Mouse (Mus musculus) embryonic facial prominence, embryonic 13.5 days (tissue): ENCODE data around the gene Sost. TPM values are rescaled to one million over a fixed set of nuclear protein-coding genes. Genes with fewer than 3 reads are reported as not detected.

Experiments used
- ATAC-seq: fragments of 200-750 bp; cut with Nextera tagmentation; 2 replicates; pipeline ENCODE4 v1.8.0; 2017; ENCODE audit warnings: low read depth; ENCODE audit not compliant: insufficient number of reproducible peaks, insufficient read depth, low FRiP score, low TSS enrichment
- H3K27ac ChIP-seq: fragments of 300-500 bp; sonication (generic); 2 replicates; pipeline ENCODE4 v1.5.1; 2015; ENCODE audit warnings: moderate library complexity, mild to moderate bottlenecking, inconsistent platforms
- H3K27me3 ChIP-seq: fragments of 300-500 bp; sonication (generic); 2 replicates; pipeline ENCODE4 v1.6.1; 2015; ENCODE audit warnings: mild to moderate bottlenecking, inconsistent platforms
- H3K36me3 ChIP-seq: fragments of 300-500 bp; sonication (generic); 2 replicates; pipeline ENCODE4 v1.6.1; 2015; ENCODE audit warnings: mild to moderate bottlenecking, inconsistent platforms
- H3K4me1 ChIP-seq: fragments of 300-500 bp; sonication (generic); 2 replicates; pipeline ENCODE4 v1.6.1; 2015; ENCODE audit warnings: inconsistent platforms
- H3K4me2 ChIP-seq: fragments of 300-500 bp; sonication (generic); 2 replicates; pipeline ENCODE4 v1.6.1; 2015; ENCODE audit warnings: moderate library complexity, mild to moderate bottlenecking, inconsistent platforms
- H3K4me3 ChIP-seq: fragments of 300-500 bp; sonication (generic); 2 replicates; pipeline ENCODE4 v1.5.1; 2015; ENCODE audit warnings: mild to moderate bottlenecking, inconsistent platforms
- H3K9ac ChIP-seq: fragments of 300-500 bp; sonication (generic); 2 replicates; pipeline ENCODE4 v1.6.1; 2015; ENCODE audit warnings: mild to moderate bottlenecking, inconsistent platforms
- H3K9me3 ChIP-seq: fragments of 300-500 bp; sonication (generic); 2 replicates; pipeline ENCODE4 v1.6.1; 2016; ENCODE audit warnings: inconsistent platforms
- WGBS: fragments of 180-500 bp; shearing (Covaris S2); methylation state at CpG from one replicate; pipeline ENCODE4 v1.1.7; 2015; ENCODE audit warnings: mixed read lengths; 5-methylcytosine and 5-hydroxymethylcytosine counted together
- polyA plus RNA-seq: library from polyadenylated mRNA; unstranded; fragments of >200 nt; fragmentation: Nextera tagmentation; extraction: Ambion mirVana; gene quantifications from 2 replicates; pipeline ENCODE4 v1.2.1, GENCODE M21; 2015

Gene Sost
- polyA plus RNA-seq, 1 experiment from 2014 or later, result 0.42 TPM

GRCm38 (mm10) chr11:101982981-101983411, 16.2 kb upstream of the Sost start:
- ATAC-seq, result no peak
- Histone ChIP-seq H3K4me2 (no peak overlapping the region; the same call in 1 of the 2 replicates), H3K9me3 (no peaks in the 10 kb centered on the region), H3K27me3 (peaks cover 10% of the 10 kb centered on the region; the same call in 1 of the 2 replicates), H3K4me1 (peaks cover 20% of the 10 kb centered on the region), H3K4me3 (no peak overlapping the region), H3K36me3 (no peaks in the 10 kb centered on the region), H3K9ac (no peak overlapping the region), H3K27ac (no peak overlapping the region)
- WGBS, result 53% methylated on average over 6 of the region's 6 CpGs

- no peak overlapping the region for H3K27ac ChIP-seq
- H3K4me2 ChIP-seq, result no peak overlapping the region
- WGBS, result 67% methylated on average over 12 of the region's 12 CpGs
- ATAC-seq, result no peak
- no peaks in the 10 kb centered on the region for H3K9me3 ChIP-seq
- no peak overlapping the region for H3K9ac ChIP-seq
- peaks cover 20% of the 10 kb centered on the region for H3K4me1 ChIP-seq
- 0 out of 2 replicates have a peak, but pooled peaks cover 4% of the 10 kb centered on the region for H3K27me3 ChIP-seq
- H3K36me3 ChIP-seq, result no peaks in the 10 kb centered on the region
- H3K4me3 ChIP-seq, result no peak overlapping the region
Observed at GRCm38 (mm10) chr11:101981850-101982249, 15.0 kb upstream of the Sost start.

- Histone ChIP-seq H3K27ac (no peak overlapping the region), H3K4me1 (peaks cover 11% of the 10 kb centered on the region)
- WGBS, result 67% methylated on average over 9 of the region's 9 CpGs
Observed at GRCm38 (mm10) chr11:101980603-101981157, 13.9 kb upstream of the Sost start.

GRCm38 (mm10) chr11:101979140-101979539, 12.3 kb upstream of the Sost start:
- Histone ChIP-seq H3K4me1 (peaks cover 3% of the 10 kb centered on the region), H3K9me3 (no peaks in the 10 kb centered on the region), H3K27ac (no peak overlapping the region), H3K4me3 (no peak overlapping the region), H3K27me3 (no peaks in the 10 kb centered on the region), H3K9ac (no peak overlapping the region), H3K4me2 (no peak overlapping the region), H3K36me3 (no peaks in the 10 kb centered on the region)
- 87% methylated on average over 5 of the region's 5 CpGs for WGBS
- no peak for ATAC-seq

More at GRCm38 (mm10) chr11:101980603-101981157, 13.9 kb upstream of the Sost start:
- Histone ChIP-seq H3K4me3 (no peak overlapping the region), H3K27me3 (0 out of 2 replicates have a peak, but pooled peaks cover 4% of the 10 kb centered on the region), H3K9ac (no peak overlapping the region), H3K4me2 (no peak overlapping the region), H3K36me3 (no peaks in the 10 kb centered on the region), H3K9me3 (no peaks in the 10 kb centered on the region)
- no peak for ATAC-seq

- ATAC-seq, result no peak
- Histone ChIP-seq H3K4me1 (no peaks in the 10 kb centered on the region; the same call in 1 of the 2 replicates), H3K27me3 (no peaks in the 10 kb centered on the region), H3K9me3 (no peaks in the 10 kb centered on the region), H3K36me3 (no peaks in the 10 kb centered on the region), H3K9ac (no peak overlapping the region), H3K4me3 (no peak overlapping the region), H3K27ac (no peak overlapping the region), H3K4me2 (no peak overlapping the region)
- 91% methylated on average over 7 of the region's 7 CpGs for WGBS
Observed at GRCm38 (mm10) chr11:101976949-101977348, 10.1 kb upstream of the Sost start.

GRCm38 (mm10) chr11:101974923-101975322, 8.1 kb upstream of the Sost start:
- H3K9me3 ChIP-seq, result no peaks in the 10 kb centered on the region
- no peaks in the 10 kb centered on the region; the same call in 1 of the 2 replicates for H3K4me1 ChIP-seq
- no peaks in the 10 kb centered on the region for H3K27me3 ChIP-seq
- no peaks in the 10 kb centered on the region for H3K36me3 ChIP-seq
- H3K4me2 ChIP-seq, result no peak overlapping the region
- no peak overlapping the region for H3K4me3 ChIP-seq
- H3K9ac ChIP-seq, result no peak overlapping the region
- no peak for ATAC-seq
- H3K27ac ChIP-seq, result no peak overlapping the region
- 53% methylated on average over 9 of the region's 9 CpGs for WGBS

GRCm38 (mm10) chr11:101974181-101974580, 7.4 kb upstream of the Sost start:
- Histone ChIP-seq H3K27me3 (no peaks in the 10 kb centered on the region), H3K4me3 (no peak overlapping the region), H3K9ac (no peak overlapping the region), H3K4me2 (no peak overlapping the region), H3K4me1 (no peaks in the 10 kb centered on the region; the same call in 1 of the 2 replicates), H3K27ac (no peak overlapping the region), H3K36me3 (no peaks in the 10 kb centered on the region), H3K9me3 (no peaks in the 10 kb centered on the region)
- no peak for ATAC-seq
- WGBS, result 44% methylated on average over 6 of the region's 6 CpGs

GRCm38 (mm10) chr11:101973496-101973895, 6.7 kb upstream of the Sost start:
- Histone ChIP-seq H3K27me3 (peaks cover 2% of the 10 kb centered on the region), H3K36me3 (no peaks in the 10 kb centered on the region), H3K9ac (no peak overlapping the region), H3K4me3 (no peak overlapping the region), H3K4me2 (no peak overlapping the region), H3K9me3 (no peaks in the 10 kb centered on the region), H3K27ac (no peak overlapping the region), H3K4me1 (no peaks in the 10 kb centered on the region; the same call in 1 of the 2 replicates)
- WGBS, result 74% methylated on average over 9 of the region's 9 CpGs
- ATAC-seq, result no peak

- Histone ChIP-seq H3K4me2 (no peak overlapping the region), H3K27me3 (peaks cover 10% of the 10 kb centered on the region), H3K9me3 (no peaks in the 10 kb centered on the region), H3K4me1 (no peaks in the 10 kb centered on the region; the same call in 1 of the 2 replicates), H3K27ac (no peak overlapping the region), H3K9ac (no peak overlapping the region), H3K36me3 (no peaks in the 10 kb centered on the region), H3K4me3 (no peak overlapping the region)
- WGBS, result 74% methylated on average over 5 of the region's 5 CpGs
- ATAC-seq, result no peak
Observed at GRCm38 (mm10) chr11:101972651-101973050, 5.8 kb upstream of the Sost start.

GRCm38 (mm10) chr11:101972097-101972496, 5.3 kb upstream of the Sost start:
- peaks cover 1% of the 10 kb centered on the region; the same call in 1 of the 2 replicates for H3K4me1 ChIP-seq
- 72% methylated on average over 3 of the region's 3 CpGs for WGBS
- no peaks in the 10 kb centered on the region for H3K9me3 ChIP-seq
- no peak overlapping the region for H3K4me3 ChIP-seq
- H3K27ac ChIP-seq, result no peak overlapping the region
- peaks cover 16% of the 10 kb centered on the region for H3K27me3 ChIP-seq
- no peak for ATAC-seq
- H3K9ac ChIP-seq, result no peak overlapping the region
- H3K36me3 ChIP-seq, result no peaks in the 10 kb centered on the region
- H3K4me2 ChIP-seq, result no peak overlapping the region

- Histone ChIP-seq H3K27ac (no peak overlapping the region), H3K9me3 (no peaks in the 10 kb centered on the region), H3K4me1 (peaks cover 6% of the 10 kb centered on the region; the same call in 1 of the 2 replicates), H3K4me3 (no peak overlapping the region), H3K4me2 (no peak overlapping the region), H3K9ac (no peak overlapping the region), H3K27me3 (peaks cover 23% of the 10 kb centered on the region), H3K36me3 (no peaks in the 10 kb centered on the region)
- 39% methylated on average over 3 of the region's 3 CpGs for WGBS
- ATAC-seq, result no peak
Observed at GRCm38 (mm10) chr11:101971410-101971809, 4.6 kb upstream of the Sost start.

- no peak for ATAC-seq
- 80% methylated on average over 13 of the region's 13 CpGs for WGBS
Observed at GRCm38 (mm10) chr11:101969835-101970234, 3.0 kb upstream of the Sost start.

More at GRCm38 (mm10) chr11:101969835-101970234, 3.0 kb upstream of the Sost start:
- Histone ChIP-seq H3K9ac (no peak overlapping the region), H3K27me3 (peaks cover 38% of the 10 kb centered on the region), H3K9me3 (no peaks in the 10 kb centered on the region), H3K36me3 (no peaks in the 10 kb centered on the region), H3K4me3 (no peak overlapping the region), H3K4me1 (peaks cover 7% of the 10 kb centered on the region; the same call in 1 of the 2 replicates), H3K4me2 (no peak overlapping the region), H3K27ac (no peak overlapping the region)
